Mouse (Mus musculus) skeletal muscle tissue, postnatal 0 days (tissue): ENCODE measurements around the gene Sec61a1. TPM values are rescaled to one million over a fixed set of nuclear protein-coding genes. Genes with fewer than 3 reads are reported as not detected.

Experiments used
- polyA plus RNA-seq: library from polyadenylated mRNA; unstranded; fragments of >200 nt; fragmentation: Nextera tagmentation; extraction: Ambion mirVana; gene quantifications from 2 replicates; pipeline ENCODE4 v1.2.1, GENCODE M21; 2015

Gene Sec61a1
- polyA plus RNA-seq = 67.3 and 84.1 TPM in 2 replicates

GRCm38 (mm10) chr6:88518404-88519263 is at the start of gene Sec61a1:
TSS of gene Sec61a1 (minus strand) at chr6:88518905.

GRCm38 (mm10) chr6:88465181-88465920 is 53.4 kb downstream of the Sec61a1 start, which contains the start of gene Ruvbl1:
TSS of gene Ruvbl1 (plus strand) at chr6:88465409.

Other genes with a start within 250 kb of the Sec61a1 start
- gene Eefsec, start 72.4 kb downstream of the Sec61a1 start, polyA plus RNA-seq = 8.9 and 10.0 TPM in 2 replicates
- 38.6 and 43.7 TPM in 2 replicates for gene Ruvbl1, start 53.5 kb downstream of the Sec61a1 start, polyA plus RNA-seq
- 17.9 and 24.5 TPM in 2 replicates for gene Kbtbd12, start 119.0 kb upstream of the Sec61a1 start, polyA plus RNA-seq
- gene Mgll, start 205.5 kb upstream of the Sec61a1 start, polyA plus RNA-seq = 80.0 and 140 TPM in 2 replicates